Mouse (Mus musculus): ENCODE measurements around the gene Fgf22. TPM values are rescaled to one million over a fixed set of nuclear protein-coding genes. Genes with fewer than 3 reads are reported as not detected.

Gene Fgf22
- polyA plus RNA-seq, 1 experiment from 2014 or later, result 0.12 TPM

GRCm38 (mm10) chr10:79743650-79744365, 11.1 kb upstream of the Fgf22 start:
- H3K4me1 ChIP-seq (ENCODE audit: control insufficient read depth in 2 of 2, insufficient read depth in 2 of 2, low read length in 2 of 2), result peaks cover 3 to 9% of the 10 kb centered on the region in 2 experiments; a peak in 3 of 4 replicates
- no peak overlapping the region for H3K27ac ChIP-seq (replicated peaks in 1 of 2; ENCODE audit: control insufficient read depth in 1 of 2, insufficient read depth in 1 of 2, low read depth in 2 of 2, low read length in 2 of 2)
- H3K9me3 ChIP-seq (ENCODE audit: control insufficient read depth, low read length), result peaks cover 22% of the 10 kb centered on the region
- no peaks in the 10 kb centered on the region for H3K27me3 ChIP-seq (ENCODE audit: control insufficient read depth, insufficient read depth, low read length)
- ATAC-seq (ENCODE audit: insufficient number of reproducible peaks, insufficient read depth, low FRiP score, low read depth), result no peak
- WGBS, result 92% methylated on average over 15 of the region's 15 CpGs
- H3K36me3 ChIP-seq (ENCODE audit: control insufficient read depth, insufficient read depth, low read length), result peaks cover 58% of the 10 kb centered on the region
- no peak overlapping the region for H3K4me2 ChIP-seq (ENCODE audit: low read length)
- no peak overlapping the region for H3K9ac ChIP-seq (ENCODE audit: low read length)
- no peak overlapping the region for H3K4me3 ChIP-seq (ENCODE audit: control insufficient read depth in 1 of 2, insufficient read depth in 1 of 2, low read depth in 1 of 2, low read length in 2 of 2)

DNA sequence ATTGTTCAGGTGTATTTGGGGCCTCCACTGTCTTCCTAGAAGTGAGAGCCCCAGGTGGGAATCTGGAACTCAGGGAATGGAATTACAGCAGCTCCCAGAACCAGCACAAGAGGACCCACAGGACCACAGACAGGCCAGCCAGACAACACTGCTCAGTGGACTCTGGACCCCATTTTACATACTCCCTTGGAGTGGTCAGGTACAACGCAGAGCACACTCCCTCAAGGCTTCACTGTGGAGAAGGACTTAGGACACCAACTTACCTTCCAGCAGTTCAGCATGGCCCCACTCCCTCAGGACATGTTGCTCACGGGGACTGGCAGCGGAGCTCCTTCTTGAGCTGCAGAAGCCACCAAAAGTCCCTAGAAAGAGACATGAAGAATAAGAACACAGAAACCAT, 9.5 kb upstream of the Fgf22 start:
- 78% methylated on average over 3 of the region's 3 CpGs for WGBS
- Histone ChIP-seq H3K9ac (ENCODE audit: low read length) (peak overlapping the region; percentile 77; the same call in 1 of the 2 replicates), H3K4me3 (ENCODE audit: control insufficient read depth in 1 of 2, insufficient read depth in 1 of 2, low read depth in 1 of 2, low read length in 2 of 2) (peak overlapping the region in 1 of 2 experiments; percentile 65; a peak in 1 of 4 replicates), H3K27ac (replicated peaks in 1 of 2; ENCODE audit: control insufficient read depth in 1 of 2, insufficient read depth in 1 of 2, low read depth in 2 of 2, low read length in 2 of 2) (no peak overlapping the region), H3K9me3 (ENCODE audit: control insufficient read depth, low read length) (peaks cover 6% of the 10 kb centered on the region), H3K27me3 (ENCODE audit: control insufficient read depth, insufficient read depth, low read length) (no peaks in the 10 kb centered on the region), H3K4me2 (ENCODE audit: low read length) (peak overlapping the region; percentile 79), H3K4me1 (ENCODE audit: control insufficient read depth in 2 of 2, insufficient read depth in 2 of 2, low read length in 2 of 2) (peaks cover 3 to 9% of the 10 kb centered on the region in 2 experiments; a peak in 3 of 4 replicates), H3K36me3 (ENCODE audit: control insufficient read depth, insufficient read depth, low read length) (peaks cover 42% of the 10 kb centered on the region)
- ATAC-seq (ENCODE audit: insufficient number of reproducible peaks, insufficient read depth, low FRiP score, low read depth), result no peak

DNA sequence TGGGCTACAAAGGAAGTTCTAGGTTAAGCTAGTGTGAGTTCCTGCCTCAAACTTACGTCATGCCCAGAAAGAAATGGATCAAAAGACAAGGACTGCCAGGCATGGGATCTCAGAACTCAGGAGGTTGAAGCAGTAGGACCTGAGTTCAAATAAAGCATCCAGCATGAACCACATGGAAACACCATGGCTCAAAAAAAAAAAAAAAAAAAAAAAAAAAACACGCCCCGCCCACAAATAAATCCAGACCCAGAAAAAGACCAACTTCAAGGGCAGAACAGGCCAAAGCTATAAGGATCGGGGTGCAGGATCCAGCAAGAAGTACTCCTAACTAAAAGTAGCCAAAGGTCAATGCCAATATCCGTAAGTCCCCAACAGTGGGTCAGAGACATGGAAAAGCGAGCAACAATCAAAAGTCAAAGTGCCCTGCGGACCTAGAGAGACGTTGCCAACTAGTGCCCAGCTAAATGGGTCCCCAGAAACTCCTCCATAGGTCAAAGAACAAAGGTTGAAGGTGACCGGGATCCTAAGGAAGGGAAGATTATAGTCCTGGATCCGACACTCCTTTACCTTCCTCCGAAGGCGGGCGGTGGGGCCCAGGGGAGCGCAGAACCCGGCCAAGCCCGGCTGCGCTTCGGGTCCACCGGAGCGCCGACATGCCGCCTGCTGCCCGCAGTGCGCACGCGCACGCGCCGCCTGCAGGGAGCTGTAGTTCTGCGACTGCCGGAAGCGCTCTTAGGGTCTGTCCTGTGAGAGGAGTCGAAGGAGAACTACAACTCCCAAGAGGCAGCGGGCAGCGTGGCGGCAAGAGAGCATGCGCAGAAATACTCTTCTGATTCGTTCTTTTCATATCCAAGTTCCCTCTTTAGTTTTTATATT, 8.7 kb upstream of the Fgf22 start, which contains the start of gene Polrmt:
Gene Polrmt, minus strand, starts transcription at position 684 of the 876 bp plus-strand sequence.
- Histone ChIP-seq H3K4me1 (ENCODE audit: control insufficient read depth in 2 of 2, insufficient read depth in 2 of 2, low read length in 2 of 2) (peaks cover 3 to 9% of the 10 kb centered on the region in 2 experiments; a peak in 3 of 4 replicates), H3K4me2 (ENCODE audit: low read length) (peak within 1 kb of the TSS; percentile 79), H3K27ac (replicated peaks in 1 of 2; ENCODE audit: control insufficient read depth in 1 of 2, insufficient read depth in 1 of 2, low read depth in 2 of 2, low read length in 2 of 2) (peak within 1 kb of the TSS in 1 of 2 experiments; percentile 31; a peak in 1 of 4 replicates), H3K36me3 (ENCODE audit: control insufficient read depth, insufficient read depth, low read length) (peaks cover 35% of the 10 kb centered on the region), H3K9me3 (ENCODE audit: control insufficient read depth, low read length) (no peaks in the 10 kb centered on the region), H3K27me3 (ENCODE audit: control insufficient read depth, insufficient read depth, low read length) (no peaks in the 10 kb centered on the region), H3K9ac (ENCODE audit: low read length) (peak within 1 kb of the TSS; percentile 77), H3K4me3 (ENCODE audit: control insufficient read depth in 1 of 2, insufficient read depth in 1 of 2, low read depth in 1 of 2, low read length in 2 of 2) (peak within 1 kb of the TSS; percentile 65 to 86)
- peak; percentile 89 for ATAC-seq (ENCODE audit: insufficient number of reproducible peaks, insufficient read depth, low FRiP score, low read depth)
- WGBS, result 3% methylated on average over 38 of the region's 38 CpGs

DNA sequence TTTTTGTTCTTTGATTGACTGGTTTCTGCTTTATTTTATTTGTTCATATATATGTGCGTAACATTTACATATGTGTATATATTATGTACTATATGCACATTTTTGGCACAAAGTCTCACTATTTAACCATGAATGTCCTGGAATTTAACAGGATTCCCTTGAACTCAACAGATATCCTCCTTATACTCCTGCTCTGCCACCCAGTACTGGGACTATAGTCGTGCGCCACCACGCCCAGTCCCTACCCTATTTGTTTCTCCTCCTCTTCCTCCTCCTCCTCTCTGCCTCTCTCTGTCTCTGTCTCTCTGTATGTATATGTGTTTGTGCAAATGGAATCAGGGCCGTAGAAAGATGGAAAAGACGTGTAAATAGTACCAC, 8.1 kb upstream of the Fgf22 start:
- peak overlapping the region; percentile 55; the same call in 1 of the 2 replicates for H3K9ac ChIP-seq (ENCODE audit: low read length)
- 20% methylated on average over 6 of the region's 6 CpGs for WGBS
- no peaks in the 10 kb centered on the region for H3K27me3 ChIP-seq (ENCODE audit: control insufficient read depth, insufficient read depth, low read length)
- ATAC-seq (ENCODE audit: insufficient number of reproducible peaks, insufficient read depth, low FRiP score, low read depth), result peak; percentile 48; the same call in 1 of the 2 replicates
- H3K36me3 ChIP-seq (ENCODE audit: control insufficient read depth, insufficient read depth, low read length), result peaks cover 29% of the 10 kb centered on the region
- no peak overlapping the region for H3K27ac ChIP-seq (replicated peaks in 1 of 2; ENCODE audit: control insufficient read depth in 1 of 2, insufficient read depth in 1 of 2, low read depth in 2 of 2, low read length in 2 of 2)
- no peaks in the 10 kb centered on the region for H3K9me3 ChIP-seq (ENCODE audit: control insufficient read depth, low read length)
- peak overlapping the region in 1 of 2 experiments; percentile 8; a peak in 1 of 4 replicates for H3K4me3 ChIP-seq (ENCODE audit: control insufficient read depth in 1 of 2, insufficient read depth in 1 of 2, low read depth in 1 of 2, low read length in 2 of 2)
- peak overlapping the region; percentile 79 for H3K4me2 ChIP-seq (ENCODE audit: low read length)
- H3K4me1 ChIP-seq (ENCODE audit: control insufficient read depth in 2 of 2, insufficient read depth in 2 of 2, low read length in 2 of 2), result peaks cover 3 to 9% of the 10 kb centered on the region in 2 experiments; a peak in 3 of 4 replicates

DNA sequence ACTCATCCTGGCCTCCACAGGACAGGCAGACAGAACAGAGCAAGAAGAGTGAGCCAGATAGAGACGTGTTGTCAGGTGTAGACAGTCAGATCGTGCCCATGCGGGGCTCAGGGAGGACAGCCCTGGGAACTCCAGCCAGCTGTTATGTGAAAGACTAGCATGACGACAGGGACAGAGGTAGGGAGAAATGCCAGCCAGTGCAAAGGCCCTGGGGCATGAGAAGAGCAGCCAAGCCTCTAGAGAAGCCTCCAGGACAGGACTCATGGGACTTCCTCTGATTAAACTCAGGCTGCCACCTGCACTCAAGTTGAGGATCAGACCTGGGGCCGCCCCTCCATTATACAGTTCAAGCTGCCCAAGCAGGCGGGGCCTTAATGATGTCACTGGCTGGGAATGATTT, 6.4 kb upstream of the Fgf22 start:
- Histone ChIP-seq H3K4me3 (ENCODE audit: control insufficient read depth in 1 of 2, insufficient read depth in 1 of 2, low read depth in 1 of 2, low read length in 2 of 2) (no peak overlapping the region), H3K9me3 (ENCODE audit: control insufficient read depth, low read length) (no peaks in the 10 kb centered on the region), H3K4me1 (ENCODE audit: control insufficient read depth in 2 of 2, insufficient read depth in 2 of 2, low read length in 2 of 2) (peaks cover 3 to 9% of the 10 kb centered on the region in 2 experiments; a peak in 3 of 4 replicates), H3K9ac (ENCODE audit: low read length) (no peak overlapping the region), H3K27ac (replicated peaks in 1 of 2; ENCODE audit: control insufficient read depth in 1 of 2, insufficient read depth in 1 of 2, low read depth in 2 of 2, low read length in 2 of 2) (no peak overlapping the region), H3K27me3 (ENCODE audit: control insufficient read depth, insufficient read depth, low read length) (no peaks in the 10 kb centered on the region), H3K4me2 (ENCODE audit: low read length) (no peak overlapping the region), H3K36me3 (ENCODE audit: control insufficient read depth, insufficient read depth, low read length) (peaks cover 12% of the 10 kb centered on the region)
- 72% methylated on average over 6 of the region's 6 CpGs for WGBS
- ATAC-seq (ENCODE audit: insufficient number of reproducible peaks, insufficient read depth, low FRiP score, low read depth), result no peak

DNA sequence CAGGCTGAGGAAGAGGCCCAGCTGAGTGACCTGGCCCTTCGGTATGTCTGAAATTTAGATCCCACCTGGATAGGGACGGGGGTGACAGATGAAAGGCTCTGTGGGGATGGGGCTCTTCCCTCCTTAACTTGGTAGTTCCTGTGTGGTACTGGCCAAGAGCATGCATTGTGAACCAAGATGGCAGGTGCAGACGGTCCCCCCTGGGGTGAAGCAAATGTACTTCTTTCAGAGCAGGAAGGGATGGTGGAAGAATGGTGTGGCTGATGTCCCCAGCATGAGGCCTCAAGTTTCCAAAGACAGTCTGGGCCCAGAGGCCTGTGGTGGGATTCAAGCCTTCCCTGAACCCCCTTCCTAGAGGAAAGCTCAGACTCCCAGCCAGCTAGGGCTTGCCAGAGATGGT, 978 bp downstream of the Fgf22 start:
- no peak overlapping the region for H3K27ac ChIP-seq (replicated peaks in 1 of 2; ENCODE audit: control insufficient read depth in 1 of 2, insufficient read depth in 1 of 2, low read depth in 2 of 2, low read length in 2 of 2)
- WGBS, result 80% methylated on average over 3 of the region's 3 CpGs
- H3K9me3 ChIP-seq (ENCODE audit: control insufficient read depth, low read length), result no peaks in the 10 kb centered on the region
- H3K4me1 ChIP-seq (ENCODE audit: control insufficient read depth in 2 of 2, insufficient read depth in 2 of 2, low read length in 2 of 2), result peaks cover 0 to 4% of the 10 kb centered on the region in 2 experiments; a peak in 1 of 4 replicates
- H3K4me2 ChIP-seq (ENCODE audit: low read length), result no peak overlapping the region
- no peak overlapping the region for H3K9ac ChIP-seq (ENCODE audit: low read length)
- H3K27me3 ChIP-seq (ENCODE audit: control insufficient read depth, insufficient read depth, low read length), result no peaks in the 10 kb centered on the region
- ATAC-seq (ENCODE audit: insufficient number of reproducible peaks, insufficient read depth, low FRiP score, low read depth), result no peak
- no peak overlapping the region for H3K4me3 ChIP-seq (ENCODE audit: control insufficient read depth in 1 of 2, insufficient read depth in 1 of 2, low read depth in 1 of 2, low read length in 2 of 2)
- peaks cover 44% of the 10 kb centered on the region for H3K36me3 ChIP-seq (ENCODE audit: control insufficient read depth, insufficient read depth, low read length)

DNA sequence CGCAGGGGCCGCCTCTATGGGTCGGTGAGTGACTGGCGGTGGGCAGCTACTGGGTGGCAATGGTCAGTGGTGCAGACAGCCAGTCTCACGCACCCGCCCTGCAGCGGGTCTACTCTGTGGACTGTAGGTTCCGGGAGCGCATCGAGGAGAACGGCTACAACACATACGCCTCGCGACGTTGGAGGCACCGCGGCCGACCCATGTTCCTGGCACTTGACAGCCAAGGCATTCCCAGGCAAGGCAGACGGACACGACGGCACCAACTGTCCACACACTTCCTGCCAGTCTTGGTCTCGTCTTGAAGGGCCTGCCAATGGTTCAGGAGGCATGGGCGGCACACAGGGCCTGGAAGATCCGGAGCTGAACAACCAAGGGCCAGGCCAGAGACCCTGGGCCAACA, 1.8 kb downstream of the Fgf22 start:
- no peak overlapping the region for H3K4me3 ChIP-seq (ENCODE audit: control insufficient read depth in 1 of 2, insufficient read depth in 1 of 2, low read depth in 1 of 2, low read length in 2 of 2)
- H3K27ac ChIP-seq (replicated peaks in 1 of 2; ENCODE audit: control insufficient read depth in 1 of 2, insufficient read depth in 1 of 2, low read depth in 2 of 2, low read length in 2 of 2), result no peak overlapping the region
- no peak overlapping the region for H3K9ac ChIP-seq (ENCODE audit: low read length)
- WGBS, result 85% methylated on average over 24 of the region's 24 CpGs
- H3K27me3 ChIP-seq (ENCODE audit: control insufficient read depth, insufficient read depth, low read length), result no peaks in the 10 kb centered on the region
- H3K4me2 ChIP-seq (ENCODE audit: low read length), result no peak overlapping the region
- no peak for ATAC-seq (ENCODE audit: insufficient number of reproducible peaks, insufficient read depth, low FRiP score, low read depth)
- no peaks in the 10 kb centered on the region for H3K9me3 ChIP-seq (ENCODE audit: control insufficient read depth, low read length)
- H3K36me3 ChIP-seq (ENCODE audit: control insufficient read depth, insufficient read depth, low read length), result peaks cover 52% of the 10 kb centered on the region
- peaks cover 0 to 4% of the 10 kb centered on the region in 2 experiments; a peak in 1 of 4 replicates for H3K4me1 ChIP-seq (ENCODE audit: control insufficient read depth in 2 of 2, insufficient read depth in 2 of 2, low read length in 2 of 2)
